Mouse (Mus musculus) stomach, postnatal 0 days (tissue): ENCODE results near the gene Lrrc8d.

Experiments used
- CTCF ChIP-seq: IDR thresholded peaks from 2 replicates; pipeline ENCODE4 v1.5.1; 2016; ENCODE audit warnings: antibody characterized with exemption, low read depth, mild to moderate bottlenecking, moderate library complexity
- EP300 ChIP-seq: optimal IDR thresholded peaks from 2 replicates; pipeline ENCODE3; 2016; ENCODE audit warnings: antibody characterized with exemption

DNA sequence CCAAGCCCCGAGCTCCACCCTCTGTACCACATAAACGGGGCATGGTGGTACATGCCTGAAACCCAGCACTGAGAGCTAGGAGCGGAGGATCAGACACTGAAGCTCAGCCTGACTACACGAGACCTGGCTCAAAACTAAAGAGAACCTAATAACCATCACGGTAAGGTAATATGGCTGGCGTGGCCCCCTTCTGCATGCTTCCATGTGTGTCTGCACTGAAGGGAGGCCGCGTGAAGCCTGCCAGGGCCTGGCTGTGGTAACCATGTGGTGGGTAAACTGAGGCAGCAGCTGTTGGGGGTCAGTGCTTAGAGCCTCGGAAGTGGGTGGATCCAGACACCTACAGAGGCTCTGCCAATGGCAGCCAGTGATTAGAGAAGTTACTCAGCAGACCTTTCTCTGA, 153.5 kb downstream of the Lrrc8d start:
- no peak for TF ChIP-seq CTCF
- no peak for TF ChIP-seq EP300
